Mouse (Mus musculus) right cerebral cortex, postnatal 36 days (tissue): ENCODE measurements around the gene Ptprd.

Experiments used
- DNase-seq, 2 experiments: peaks; one replicate each; pipeline ENCODE4 v3.0.0; 2022; ENCODE audit warnings: low spot score in 2 of 2, mixed read lengths in 1 of 2

Gene Ptprd

DNA sequence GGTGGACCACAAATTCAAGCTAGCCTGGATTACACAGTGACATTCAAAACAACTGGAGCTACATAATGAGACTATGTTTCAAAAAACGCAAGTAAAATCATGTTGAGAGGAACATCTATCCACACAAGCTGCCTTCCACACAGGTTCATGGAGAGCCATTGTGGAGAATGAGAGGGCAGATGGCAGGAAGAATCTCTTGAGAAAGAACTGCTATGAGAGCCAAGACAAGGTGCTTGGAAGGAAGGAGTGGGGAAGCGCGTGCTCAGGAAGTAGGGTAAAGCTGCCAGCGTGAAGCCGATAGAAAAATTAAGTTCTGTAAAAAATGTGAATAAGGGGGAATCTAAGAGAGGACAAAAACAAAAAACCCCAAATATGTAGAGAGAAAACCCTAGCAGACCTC is 1808.5 kb downstream of the Ptprd start:
- no peak for DNase-seq

DNA sequence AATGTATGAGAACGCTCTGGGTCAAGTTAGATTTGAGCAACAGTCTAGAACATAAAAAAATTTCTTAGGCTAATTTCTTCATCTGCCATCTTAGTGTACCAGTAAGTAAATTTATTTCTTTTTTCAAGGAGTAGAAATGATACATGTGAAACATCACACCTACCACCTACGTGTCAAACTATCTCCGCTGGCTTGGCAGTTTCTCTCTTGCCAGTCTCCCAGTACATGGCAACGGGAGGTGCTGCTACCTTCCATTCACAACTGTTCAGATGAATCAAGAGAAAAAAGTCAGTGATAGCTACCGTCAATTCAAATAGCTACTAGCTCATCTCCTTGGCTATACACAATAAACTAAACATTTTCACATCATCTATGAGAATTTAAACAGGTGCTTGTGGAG is 1823.9 kb downstream of the Ptprd start:
- no peak for DNase-seq

DNA sequence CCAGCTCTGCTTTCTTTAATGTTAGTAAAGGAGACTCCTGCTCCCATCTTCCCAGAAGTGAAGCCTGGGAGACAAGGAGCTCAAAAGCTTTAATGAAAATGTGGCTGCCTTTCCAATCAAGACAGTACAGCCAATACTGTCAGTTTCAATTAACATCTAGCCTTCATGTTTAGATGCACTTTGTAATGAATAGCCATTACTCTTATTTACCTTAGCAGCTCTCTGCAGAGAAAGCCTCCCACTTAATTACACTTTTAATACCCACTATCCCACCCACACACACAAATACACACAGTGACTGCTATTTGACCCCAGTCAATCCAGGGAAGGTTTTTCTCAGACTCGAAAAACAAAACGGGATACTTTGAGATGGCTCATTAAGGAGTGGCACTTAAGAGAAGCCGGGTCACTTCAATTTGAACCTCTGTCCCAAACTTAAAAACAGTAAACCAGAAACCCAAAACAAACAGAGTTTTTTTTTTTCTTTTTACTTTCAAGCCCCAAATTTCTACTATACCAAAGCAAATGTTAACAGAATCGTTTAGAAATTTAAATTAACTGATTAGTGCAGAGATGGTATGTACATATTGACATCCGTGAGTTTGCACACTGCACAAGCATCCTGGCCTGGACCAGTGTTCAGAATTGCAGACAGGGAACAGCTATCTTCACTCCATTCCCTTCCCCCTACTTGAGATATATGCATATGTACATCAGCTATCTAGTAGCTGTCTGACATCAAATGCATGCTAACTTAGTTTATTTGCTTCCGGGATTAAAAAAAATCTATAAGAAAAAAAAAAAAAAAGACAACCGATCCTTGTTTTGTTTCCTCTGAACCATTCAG is 1824.6 kb downstream of the Ptprd start:
- no peak for DNase-seq

DNA sequence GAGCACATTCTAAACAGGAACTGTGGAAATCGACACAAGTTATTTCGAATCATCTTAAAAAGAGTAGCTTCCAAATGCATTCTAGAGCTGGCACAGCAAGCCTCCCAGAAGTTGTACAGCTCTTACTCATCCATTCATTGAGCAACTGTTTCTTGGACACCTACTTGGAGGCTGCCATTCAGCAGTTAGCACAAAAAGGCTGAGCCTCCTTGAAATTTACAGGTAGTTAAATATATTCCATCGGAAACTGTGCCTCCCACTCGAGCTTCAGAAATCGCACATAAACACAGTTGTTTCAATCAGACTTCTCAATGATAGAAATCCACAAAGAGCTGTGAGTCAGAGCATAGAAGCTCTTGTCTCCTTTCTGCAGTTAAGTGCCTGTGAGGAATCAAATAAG is 1825.9 kb downstream of the Ptprd start:
- peak; percentile 30 to 40 for DNase-seq

DNA sequence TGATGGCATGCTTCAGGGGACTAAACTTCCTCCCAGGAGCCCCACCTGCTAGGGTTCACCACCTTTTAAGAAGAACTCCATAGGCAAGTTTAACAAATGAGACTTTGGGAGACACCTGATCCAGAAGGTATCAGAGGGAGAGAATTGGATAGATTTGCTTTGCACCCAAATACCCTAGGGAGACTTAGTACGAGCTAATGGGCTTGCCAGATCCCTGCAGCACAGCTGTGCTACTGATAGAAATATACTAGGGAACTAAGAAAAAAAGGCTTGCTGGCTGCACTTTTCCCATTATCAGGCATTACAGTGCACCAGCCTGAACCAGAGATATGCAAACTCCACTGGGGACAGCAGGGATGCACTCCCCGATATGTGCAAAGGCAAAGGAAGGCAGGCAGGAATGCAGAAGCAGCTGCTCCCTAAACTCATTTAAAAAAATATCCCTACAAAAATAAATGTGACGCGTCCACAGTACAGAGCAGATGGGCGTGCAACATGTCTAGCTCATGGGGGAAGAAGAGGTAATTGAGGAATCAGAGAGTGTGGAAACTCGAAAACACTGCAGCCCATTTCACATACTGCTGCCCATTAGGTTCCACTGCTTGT is 1831.3 kb downstream of the Ptprd start:
- peak; percentile 30 to 69 for DNase-seq

DNA sequence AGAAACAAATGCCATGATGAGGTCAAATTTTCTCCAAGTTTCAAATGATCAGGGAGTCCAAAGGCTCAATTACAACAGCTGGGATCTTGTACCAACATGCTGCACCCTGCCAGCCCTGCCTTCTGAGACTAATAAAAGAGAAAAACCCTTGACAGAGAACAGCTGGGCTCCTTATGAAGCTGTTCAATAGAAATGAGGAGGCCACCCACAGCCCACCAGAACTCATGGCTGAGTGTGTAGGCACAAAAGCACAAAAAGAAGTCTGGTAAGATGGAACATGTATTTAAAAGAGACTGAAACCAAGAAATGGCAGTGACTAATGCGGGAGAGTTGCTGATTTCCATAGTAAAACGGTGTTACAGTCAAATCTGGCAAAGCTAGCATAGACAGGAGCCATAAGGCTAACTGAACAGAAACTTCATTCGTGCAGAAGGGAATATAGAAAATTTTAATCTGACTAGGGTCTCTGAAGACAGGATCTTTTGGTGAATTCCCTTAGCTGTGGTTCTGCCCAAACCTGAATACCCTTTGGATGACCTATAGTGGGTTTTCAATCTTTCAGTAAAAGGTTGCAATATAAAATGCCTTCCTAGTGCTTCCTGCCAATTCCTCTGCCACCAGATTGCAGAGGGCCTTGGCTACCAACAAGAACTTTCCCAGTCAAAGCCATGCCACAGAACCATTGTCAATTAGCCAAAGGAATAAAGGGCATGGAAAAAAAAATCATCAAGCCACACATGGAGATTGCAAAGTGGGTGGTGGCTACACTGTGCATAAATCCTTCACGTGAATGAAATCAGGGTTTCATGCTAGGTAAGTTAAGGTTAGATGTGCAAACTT is 1841.5 kb downstream of the Ptprd start:
- peak; percentile 48 for DNase-seq

DNA sequence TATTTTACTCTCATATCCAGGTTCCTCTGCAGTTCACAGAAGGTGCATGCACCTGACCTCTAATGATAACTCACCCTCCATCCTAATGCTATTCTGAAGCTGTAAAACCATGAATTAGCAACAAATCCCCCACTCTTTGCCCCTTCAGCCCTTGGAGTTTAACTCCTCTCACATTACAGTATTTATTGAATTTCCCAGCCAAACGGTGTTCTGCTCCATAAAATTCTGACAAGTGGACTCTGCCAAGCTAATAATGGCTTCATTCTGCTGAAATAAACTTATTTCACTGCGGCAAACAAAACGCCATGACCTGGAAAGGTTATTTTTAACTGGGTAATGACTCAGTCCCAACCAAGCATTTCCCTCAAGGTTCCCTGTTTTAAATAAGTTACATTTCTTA is 1842.7 kb downstream of the Ptprd start:
- no peak for DNase-seq

DNA sequence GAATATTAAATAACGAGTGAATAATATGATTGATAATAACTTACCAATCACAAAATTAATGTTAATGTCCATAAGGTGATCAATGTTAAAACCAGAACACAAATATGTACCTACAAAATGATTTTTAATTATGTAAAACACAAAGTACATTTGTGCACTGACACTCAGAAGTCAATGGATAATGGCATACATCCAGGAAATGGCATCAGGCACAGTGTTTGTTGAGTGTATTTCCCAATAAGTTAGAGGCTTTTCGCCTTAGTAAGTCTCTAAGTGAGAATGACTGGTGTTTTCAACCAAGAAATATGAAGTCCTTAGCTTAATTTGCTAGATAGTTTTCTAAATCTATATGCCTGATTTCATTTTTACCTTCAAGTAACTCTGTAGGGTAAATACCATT is 1843.5 kb downstream of the Ptprd start:
- no peak for DNase-seq

DNA sequence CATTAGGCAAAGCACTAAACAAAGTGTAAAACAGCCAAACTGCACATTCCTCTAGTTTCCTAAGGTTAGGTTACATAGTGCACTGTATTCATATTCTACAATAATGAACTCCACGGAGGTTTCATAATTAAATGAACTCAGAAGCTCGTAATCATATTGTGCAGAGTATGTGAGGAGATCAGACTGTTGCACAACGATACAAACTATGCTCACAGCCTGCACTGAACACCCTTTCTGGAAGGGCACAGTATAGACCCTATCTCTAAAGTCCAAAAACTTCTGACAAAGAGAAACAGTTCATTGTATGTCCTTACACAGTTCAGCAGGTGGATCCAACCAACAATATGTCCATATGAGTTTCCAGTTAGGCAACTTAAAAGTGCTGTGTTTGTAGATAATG is 1844.5 kb downstream of the Ptprd start:
- no peak for DNase-seq

DNA sequence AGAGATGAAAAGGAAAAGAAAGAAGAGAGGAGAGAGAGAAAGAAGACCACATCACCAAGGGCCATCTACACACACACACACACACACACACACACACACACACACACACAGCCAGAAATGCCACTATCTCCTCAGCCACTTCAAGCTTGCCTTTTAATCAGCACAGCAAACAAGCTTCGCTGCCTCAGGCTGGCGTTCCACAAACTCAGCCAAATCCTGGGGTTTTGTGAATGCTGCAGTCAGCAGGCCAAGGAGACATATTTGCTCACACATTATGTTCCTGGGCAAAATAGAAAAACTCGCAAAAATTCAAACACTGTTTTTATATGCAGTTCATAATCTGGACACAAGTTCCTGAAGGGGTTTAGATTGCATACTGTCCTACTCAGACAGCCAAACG is 1845.9 kb downstream of the Ptprd start:
- no peak for DNase-seq

DNA sequence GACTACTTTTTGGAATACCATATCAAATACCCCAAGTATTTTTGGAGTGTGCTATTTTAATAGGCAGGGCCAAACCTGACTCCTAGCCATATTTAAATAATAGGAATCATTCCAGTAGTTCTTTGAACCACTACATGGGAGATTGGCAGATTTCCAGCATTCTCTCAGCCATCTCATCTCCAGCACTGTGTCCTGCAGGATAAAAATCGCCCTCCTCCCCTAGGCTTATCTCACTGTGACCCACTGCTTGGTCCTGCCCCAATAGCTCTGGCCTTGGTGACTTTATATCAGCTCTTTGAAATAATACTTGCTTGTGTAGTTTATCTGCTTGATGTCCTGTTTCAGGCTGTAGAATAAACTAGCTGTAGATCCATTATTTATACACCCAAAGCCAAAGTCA is 1850.2 kb downstream of the Ptprd start:
- DNase-seq: no peak

DNA sequence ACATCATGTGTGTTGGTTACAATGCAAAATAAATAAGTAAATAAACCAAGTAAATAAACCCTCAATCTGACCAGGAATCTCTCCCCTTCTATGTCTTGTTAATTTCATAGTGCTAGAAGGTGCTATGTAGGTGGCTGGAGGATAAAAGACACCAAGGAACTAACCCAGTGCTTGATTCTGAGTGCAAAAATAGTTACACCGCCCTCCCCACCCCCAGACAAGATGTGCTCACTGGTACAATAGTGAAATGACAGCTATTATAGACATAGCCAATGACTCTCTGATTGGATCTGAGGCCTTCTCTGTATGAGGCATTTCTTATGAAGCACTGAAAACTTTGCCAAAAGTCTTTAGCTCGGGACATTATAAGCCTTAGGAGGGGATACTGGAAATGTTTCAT is 1857.6 kb downstream of the Ptprd start:
- DNase-seq: no peak

DNA sequence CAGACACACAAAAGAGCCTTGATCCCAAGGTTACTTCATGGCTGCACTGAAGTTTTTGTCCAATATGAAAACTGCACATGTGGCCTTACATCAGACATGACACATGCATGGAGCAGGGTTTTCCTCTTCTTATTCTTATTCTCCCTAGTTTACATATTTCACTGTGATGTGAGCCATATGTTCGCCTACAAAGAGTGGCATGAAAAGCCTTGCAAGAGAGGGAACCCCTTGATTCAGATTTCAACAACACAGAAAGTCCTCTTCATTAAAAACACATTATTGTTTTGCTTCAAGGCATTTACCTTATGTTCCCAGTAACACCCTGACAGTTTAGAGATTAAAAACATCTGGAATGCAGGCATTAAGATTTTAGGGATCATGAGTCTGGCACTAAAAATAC is 1859.3 kb downstream of the Ptprd start:
- no peak for DNase-seq

DNA sequence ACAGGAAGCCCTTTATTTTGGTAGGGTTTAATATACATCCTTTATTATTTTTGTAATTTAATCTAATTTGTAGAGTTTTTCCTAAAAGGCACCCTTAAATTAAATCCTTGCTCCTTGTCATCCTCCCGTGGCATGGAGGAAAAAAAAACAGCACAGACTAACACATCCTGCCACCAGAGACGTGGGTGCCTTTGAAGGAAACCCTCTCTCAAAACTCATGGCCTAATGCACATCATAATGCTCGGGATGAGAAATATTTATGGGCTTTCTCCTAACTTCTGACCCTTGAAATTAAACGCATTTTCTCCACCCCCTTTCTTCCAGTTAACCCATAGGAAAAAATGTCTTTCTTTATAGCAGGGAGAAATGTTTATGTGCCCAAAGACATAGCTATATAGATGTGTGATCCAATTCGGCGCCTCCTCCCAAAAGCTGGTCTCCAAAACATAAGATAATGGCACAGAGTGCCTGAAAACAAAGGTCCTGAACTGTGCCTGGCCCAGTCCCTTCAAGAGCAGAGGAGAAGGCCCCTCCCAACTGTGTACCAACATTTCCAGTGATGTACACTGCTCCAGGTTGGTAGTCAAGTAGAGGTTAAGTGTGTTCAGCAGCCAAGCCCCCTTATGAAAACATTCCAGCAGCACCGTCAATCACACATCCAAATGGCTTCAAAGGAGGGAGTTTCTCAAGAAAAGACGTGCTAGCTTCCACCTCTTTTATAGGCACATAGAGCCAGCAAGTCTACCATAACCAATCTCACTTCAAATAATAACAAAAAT is 1860.4 kb downstream of the Ptprd start:
- DNase-seq: no peak

DNA sequence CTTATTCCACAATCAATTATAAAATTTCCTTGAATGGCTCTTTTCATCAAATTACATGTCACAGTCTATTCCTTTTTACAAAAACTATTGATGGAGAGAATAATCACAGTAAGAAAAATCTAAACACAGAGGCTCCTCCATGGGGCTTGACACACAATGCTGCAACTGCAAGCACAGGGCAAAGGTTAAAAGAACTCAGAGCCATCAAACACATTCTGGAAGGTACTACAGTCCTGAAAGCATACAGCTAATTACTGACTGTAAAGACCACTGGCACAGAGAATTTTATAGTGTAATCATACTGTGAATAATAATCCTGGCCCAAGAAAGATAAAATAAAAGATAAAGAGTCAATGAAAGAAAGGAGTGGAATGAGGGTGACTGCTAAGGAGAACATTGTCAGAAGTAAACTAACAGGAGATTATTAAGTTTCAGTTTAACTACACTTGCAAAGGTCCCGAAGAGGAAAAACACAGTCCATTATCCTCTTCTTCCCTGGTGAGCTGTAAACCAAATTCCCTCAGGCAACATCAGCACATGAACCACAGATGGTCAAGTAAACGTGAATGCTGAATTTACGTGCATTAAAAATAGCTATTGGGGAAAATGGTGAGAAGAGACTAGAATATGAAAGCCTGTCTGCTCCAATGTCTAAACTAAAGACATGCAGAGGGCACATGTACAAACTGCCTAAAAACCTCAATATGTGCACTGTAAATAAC is 1861.4 kb downstream of the Ptprd start:
- DNase-seq: no peak

DNA sequence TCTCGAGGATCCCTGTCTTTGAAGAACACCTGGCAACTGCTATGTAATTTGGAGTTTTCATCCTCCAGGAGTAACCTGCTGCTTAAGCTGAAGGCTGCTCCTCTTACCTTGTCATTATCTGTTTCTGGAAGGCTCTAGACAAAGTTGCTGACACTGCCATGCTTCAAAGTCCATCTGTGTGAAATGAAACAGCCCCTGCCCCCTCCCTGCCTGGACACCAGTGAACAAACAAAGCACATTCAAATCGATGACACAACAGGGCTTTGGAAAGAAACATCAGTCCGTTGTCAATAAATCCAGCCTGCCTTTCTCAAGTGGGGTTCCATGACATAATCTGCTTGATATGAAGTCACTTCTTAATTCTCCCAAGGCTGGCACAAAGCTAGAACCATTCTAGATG is 1867.7 kb downstream of the Ptprd start:
- no peak for DNase-seq

DNA sequence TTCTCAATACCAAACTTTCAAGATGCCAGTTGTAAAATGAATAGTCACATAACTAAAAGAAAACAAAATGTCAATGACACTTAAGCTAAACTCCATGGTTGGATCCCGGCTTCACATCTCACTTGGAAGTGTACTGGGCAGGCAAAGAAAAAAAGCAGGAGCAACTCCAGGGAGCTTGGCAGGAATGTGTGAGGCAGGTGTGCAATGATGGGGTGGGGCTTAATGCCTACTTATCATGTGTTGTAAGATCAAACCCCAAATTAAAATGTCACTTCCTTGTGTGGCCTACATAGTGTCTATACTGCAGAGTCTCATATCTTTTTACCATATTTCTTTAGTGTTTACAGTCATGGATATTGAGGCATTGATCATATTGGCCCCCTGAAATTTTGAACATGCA is 1873.8 kb downstream of the Ptprd start:
- no peak for DNase-seq

DNA sequence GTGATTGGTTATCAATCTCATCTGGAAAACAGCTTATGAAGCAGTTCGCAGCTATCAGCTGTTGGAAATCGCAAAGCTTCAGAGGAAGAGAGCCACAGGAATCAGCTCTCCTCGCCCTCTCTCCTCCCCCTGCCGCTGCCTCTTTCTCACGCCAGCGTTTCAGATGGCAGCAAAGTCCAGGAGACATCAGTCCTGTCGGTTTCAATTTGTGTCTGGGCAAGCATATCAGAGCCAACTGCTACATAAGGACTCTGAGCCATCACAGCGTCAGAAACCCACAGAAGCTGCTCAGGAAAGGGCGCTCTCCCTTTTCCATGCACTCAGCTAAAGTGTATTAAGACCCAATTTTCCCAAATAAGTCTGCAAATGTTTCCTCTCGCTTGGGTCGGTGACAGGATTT is 1884.4 kb downstream of the Ptprd start:
- DNase-seq: no peak

DNA sequence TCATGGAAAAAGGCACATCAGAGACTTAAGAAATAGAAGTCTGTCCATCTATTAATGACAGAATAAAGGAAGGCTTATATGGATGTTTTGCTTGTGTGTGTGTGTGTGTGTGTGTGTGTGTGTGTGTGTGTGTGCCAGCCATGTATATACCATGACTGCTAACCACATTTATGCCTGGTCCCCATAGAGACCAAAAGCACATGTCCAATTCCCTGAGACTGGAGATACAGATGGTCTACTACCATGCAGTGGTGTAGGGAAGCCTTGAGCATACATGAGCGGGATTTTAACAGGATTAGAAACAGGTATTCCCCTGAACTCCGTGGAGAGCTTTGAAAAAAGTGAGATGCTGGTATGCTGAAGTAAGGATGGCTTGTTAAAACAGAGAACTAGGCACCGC is 1886.1 kb downstream of the Ptprd start:
- no peak for DNase-seq

DNA sequence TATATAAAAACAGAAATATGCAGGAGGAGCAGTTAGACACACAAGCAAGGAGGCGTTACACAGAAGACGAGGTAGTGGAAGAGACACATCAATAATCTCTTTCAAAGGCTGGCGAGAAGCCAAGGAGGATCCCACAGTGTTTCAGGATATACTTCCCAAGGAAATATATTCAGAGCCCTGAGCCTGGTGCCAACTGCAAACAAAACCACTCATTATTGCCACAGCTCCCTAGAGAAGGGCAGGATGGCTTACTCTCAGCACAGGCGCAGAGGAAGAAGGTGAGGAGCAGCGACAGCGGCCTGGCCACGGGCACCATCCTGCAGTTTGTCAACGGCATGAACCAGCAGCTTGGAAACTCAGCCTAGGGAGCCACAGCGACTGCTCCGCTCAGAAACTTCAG is 1886.8 kb downstream of the Ptprd start:
- DNase-seq: no peak

DNA sequence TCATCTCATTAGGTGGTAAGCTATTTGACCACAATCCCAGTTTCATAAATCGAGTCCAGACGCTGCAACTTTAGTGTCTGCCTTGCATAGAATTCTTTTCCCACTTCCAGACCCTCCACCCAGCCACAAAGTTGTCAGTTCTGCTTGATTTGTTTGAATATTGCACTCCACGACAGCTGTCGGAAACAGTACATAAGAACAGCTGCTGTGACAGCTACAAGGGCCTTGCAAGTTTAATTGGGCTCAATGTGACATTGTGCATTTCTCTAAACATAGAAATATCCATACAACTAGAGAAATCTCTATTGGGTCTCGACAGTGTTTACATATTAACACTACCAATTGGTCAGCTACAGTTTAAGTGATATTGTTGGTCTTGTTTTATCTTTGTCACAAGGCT is 1887.3 kb downstream of the Ptprd start:
- no peak for DNase-seq
